Mouse (Mus musculus): Measurements from ENCODE around the gene Ano9. TPM values are rescaled to one million over a fixed set of nuclear protein-coding genes. Genes with fewer than 3 reads are reported as not detected.

The Ano9 gene
- polyA plus RNA-seq, 1 experiment from 2014 or later = 20.3 TPM

- no peak for ATAC-seq (replicated peaks; ENCODE audit: low FRiP score, low TSS enrichment, low read depth)
- H3K36me3 ChIP-seq (ENCODE audit: control insufficient read depth, insufficient read depth, low read length) = peaks cover 46% of the 10 kb centered on the region
- H3K4me3 ChIP-seq (ENCODE audit: low read depth, low read length) = no peak overlapping the region
- H3K9ac ChIP-seq (ENCODE audit: low read length) = no peak overlapping the region
- H3K4me2 ChIP-seq (ENCODE audit: low read length) = no peak overlapping the region
- DNase-seq (ENCODE audit: low spot score) = no peak
- no peaks in the 10 kb centered on the region for H3K4me1 ChIP-seq (replicated peaks; ENCODE audit: control insufficient read depth, insufficient read depth, low read length)
- no peaks in the 10 kb centered on the region for H3K27me3 ChIP-seq (replicated peaks; ENCODE audit: control insufficient read depth, insufficient read depth, low read length)
- 68% methylated on average over 2 of the region's 2 CpGs for WGBS
- H3K27ac ChIP-seq (ENCODE audit: low read depth) = no peak overlapping the region
- no peaks in the 10 kb centered on the region for H3K9me3 ChIP-seq (ENCODE audit: control insufficient read depth, low read length)
Observed at GRCm38 (mm10) chr7:141143861-141144260, 26.3 kb upstream of the Ano9 start.

GRCm38 (mm10) chr7:141143112-141143511, 25.5 kb upstream of the Ano9 start:
- H3K27me3 ChIP-seq (replicated peaks; ENCODE audit: control insufficient read depth, insufficient read depth, low read length) = no peaks in the 10 kb centered on the region
- no peak overlapping the region for H3K27ac ChIP-seq (ENCODE audit: low read depth)
- no peak overlapping the region for H3K4me2 ChIP-seq (ENCODE audit: low read length)
- no peak overlapping the region for H3K4me3 ChIP-seq (ENCODE audit: low read depth, low read length)
- 50% methylated on average over 5 of the region's 5 CpGs for WGBS
- H3K9ac ChIP-seq (ENCODE audit: low read length) = no peak overlapping the region
- H3K9me3 ChIP-seq (ENCODE audit: control insufficient read depth, low read length) = no peaks in the 10 kb centered on the region
- H3K36me3 ChIP-seq (ENCODE audit: control insufficient read depth, insufficient read depth, low read length) = peaks cover 49% of the 10 kb centered on the region
- no peaks in the 10 kb centered on the region for H3K4me1 ChIP-seq (replicated peaks; ENCODE audit: control insufficient read depth, insufficient read depth, low read length)
- ATAC-seq (replicated peaks; ENCODE audit: low FRiP score, low TSS enrichment, low read depth) = no peak
- DNase-seq (ENCODE audit: low spot score) = no peak

GRCm38 (mm10) chr7:141141326-141141725, 23.7 kb upstream of the Ano9 start:
- ATAC-seq (replicated peaks; ENCODE audit: low FRiP score, low TSS enrichment, low read depth) = no peak

GRCm38 (mm10) chr7:141131904-141132755, 14.5 kb upstream of the Ano9 start:
- ATAC-seq (replicated peaks; ENCODE audit: low FRiP score, low TSS enrichment, low read depth) (no peak), DNase-seq (ENCODE audit: low spot score) (no peak)
- 54% methylated on average over 12 of the region's 12 CpGs for whole genome bisulfite sequencing
- Histone ChIP-seq H3K9ac (ENCODE audit: low read length) (peak overlapping the region; percentile 79), H3K27me3 (replicated peaks; ENCODE audit: control insufficient read depth, insufficient read depth, low read length) (no peaks in the 10 kb centered on the region), H3K4me2 (ENCODE audit: low read length) (peak overlapping the region; percentile 96), H3K4me3 (ENCODE audit: low read depth, low read length) (peak overlapping the region; percentile 64), H3K4me1 (replicated peaks; ENCODE audit: control insufficient read depth, insufficient read depth, low read length) (peaks cover 15% of the 10 kb centered on the region), H3K27ac (ENCODE audit: low read depth) (no peak overlapping the region), H3K9me3 (ENCODE audit: control insufficient read depth, low read length) (no peaks in the 10 kb centered on the region), H3K36me3 (ENCODE audit: control insufficient read depth, insufficient read depth, low read length) (peaks cover 29% of the 10 kb centered on the region)

More at GRCm38 (mm10) chr7:141141326-141141725, 23.7 kb upstream of the Ano9 start:
- Histone ChIP-seq H3K27me3 (replicated peaks; ENCODE audit: control insufficient read depth, insufficient read depth, low read length) (no peaks in the 10 kb centered on the region), H3K27ac (ENCODE audit: low read depth) (no peak overlapping the region), H3K9me3 (ENCODE audit: control insufficient read depth, low read length) (no peaks in the 10 kb centered on the region), H3K4me2 (ENCODE audit: low read length) (no peak overlapping the region), H3K9ac (ENCODE audit: low read length) (no peak overlapping the region), H3K4me1 (replicated peaks; ENCODE audit: control insufficient read depth, insufficient read depth, low read length) (no peaks in the 10 kb centered on the region), H3K4me3 (ENCODE audit: low read depth, low read length) (no peak overlapping the region), H3K36me3 (ENCODE audit: control insufficient read depth, insufficient read depth, low read length) (peaks cover 49% of the 10 kb centered on the region)
- WGBS = 90% methylated on average over 4 of the region's 4 CpGs
- DNase-seq (ENCODE audit: low spot score) = no peak

- peak; percentile 98 for ATAC-seq (replicated peaks; ENCODE audit: low FRiP score, low TSS enrichment, low read depth)
- H3K4me1 ChIP-seq (replicated peaks; ENCODE audit: control insufficient read depth, insufficient read depth, low read length) = peaks cover 15% of the 10 kb centered on the region
- H3K9me3 ChIP-seq (ENCODE audit: control insufficient read depth, low read length) = no peaks in the 10 kb centered on the region
Observed at GRCm38 (mm10) chr7:141131024-141131820, 13.6 kb upstream of the Ano9 start.

GRCm38 (mm10) chr7:141123517-141123856, 5.9 kb upstream of the Ano9 start:
- ATAC-seq (replicated peaks; ENCODE audit: low FRiP score, low TSS enrichment, low read depth) (no peak; the same call in 1 of the 2 replicates), DNase-seq (ENCODE audit: low spot score) (no peak)
- H3K4me2 ChIP-seq (ENCODE audit: low read length) = peak overlapping the region; percentile 67
- peak overlapping the region; percentile 71 for H3K27ac ChIP-seq (ENCODE audit: low read depth)
- no peaks in the 10 kb centered on the region for H3K27me3 ChIP-seq (replicated peaks; ENCODE audit: control insufficient read depth, insufficient read depth, low read length)
- no peaks in the 10 kb centered on the region for H3K9me3 ChIP-seq (ENCODE audit: control insufficient read depth, low read length)
- H3K9ac ChIP-seq (ENCODE audit: low read length) = peak overlapping the region; percentile 59
- peak overlapping the region; percentile 72 for H3K4me3 ChIP-seq (ENCODE audit: low read depth, low read length)
- 2% methylated on average over 15 of the region's 15 CpGs for WGBS
- no peaks in the 10 kb centered on the region for H3K36me3 ChIP-seq (ENCODE audit: control insufficient read depth, insufficient read depth, low read length)
- no peaks in the 10 kb centered on the region for H3K4me1 ChIP-seq (replicated peaks; ENCODE audit: control insufficient read depth, insufficient read depth, low read length)

More at GRCm38 (mm10) chr7:141131024-141131820, 13.6 kb upstream of the Ano9 start:
- peak overlapping the region; percentile 96 for H3K4me2 ChIP-seq (ENCODE audit: low read length)
- peak; percentile 91 for DNase-seq (ENCODE audit: low spot score)
- peak overlapping the region; percentile 64 for H3K4me3 ChIP-seq (ENCODE audit: low read depth, low read length)
- no peaks in the 10 kb centered on the region for H3K27me3 ChIP-seq (replicated peaks; ENCODE audit: control insufficient read depth, insufficient read depth, low read length)
- peak overlapping the region; percentile 79 for H3K9ac ChIP-seq (ENCODE audit: low read length)
- WGBS = under 1% methylated on average over 59 of the region's 59 CpGs
- H3K27ac ChIP-seq (ENCODE audit: low read depth) = 0 out of 2 replicates have a peak overlapping the region, but pooled peaks have one; percentile 1
- peaks cover 20% of the 10 kb centered on the region for H3K36me3 ChIP-seq (ENCODE audit: control insufficient read depth, insufficient read depth, low read length)

GRCm38 (mm10) chr7:141122689-141123516, 5.3 kb upstream of the Ano9 start:
- H3K36me3 ChIP-seq (ENCODE audit: control insufficient read depth, insufficient read depth, low read length) = no peaks in the 10 kb centered on the region
- H3K9ac ChIP-seq (ENCODE audit: low read length) = peak overlapping the region; percentile 59
- ATAC-seq (replicated peaks; ENCODE audit: low FRiP score, low TSS enrichment, low read depth) (peak; percentile 99), DNase-seq (ENCODE audit: low spot score) (peak; percentile 98)
- H3K4me2 ChIP-seq (ENCODE audit: low read length) = peak overlapping the region; percentile 67
- no peaks in the 10 kb centered on the region for H3K27me3 ChIP-seq (replicated peaks; ENCODE audit: control insufficient read depth, insufficient read depth, low read length)
- H3K27ac ChIP-seq (ENCODE audit: low read depth) = peak overlapping the region; percentile 71
- H3K9me3 ChIP-seq (ENCODE audit: control insufficient read depth, low read length) = no peaks in the 10 kb centered on the region
- 2% methylated on average over 29 of the region's 29 CpGs for WGBS
- no peaks in the 10 kb centered on the region for H3K4me1 ChIP-seq (replicated peaks; ENCODE audit: control insufficient read depth, insufficient read depth, low read length)
- H3K4me3 ChIP-seq (ENCODE audit: low read depth, low read length) = peak overlapping the region; percentile 72

GRCm38 (mm10) chr7:141122245-141122644, 4.6 kb upstream of the Ano9 start, which contains the start of gene Ptdss2:
Gene Ptdss2, plus strand, starts transcription at chr7:141122382.
- Histone ChIP-seq H3K36me3 (ENCODE audit: control insufficient read depth, insufficient read depth, low read length) (no peaks in the 10 kb centered on the region), H3K4me2 (ENCODE audit: low read length) (peak within 1 kb of the TSS; percentile 67), H3K9ac (ENCODE audit: low read length) (peak within 1 kb of the TSS; percentile 59), H3K27ac (ENCODE audit: low read depth) (peak within 1 kb of the TSS; percentile 71), H3K4me3 (ENCODE audit: low read depth, low read length) (peak within 1 kb of the TSS; percentile 72), H3K9me3 (ENCODE audit: control insufficient read depth, low read length) (no peaks in the 10 kb centered on the region), H3K27me3 (replicated peaks; ENCODE audit: control insufficient read depth, insufficient read depth, low read length) (no peaks in the 10 kb centered on the region), H3K4me1 (replicated peaks; ENCODE audit: control insufficient read depth, insufficient read depth, low read length) (no peaks in the 10 kb centered on the region)
- DNase-seq (ENCODE audit: low spot score) = peak; percentile 59
- WGBS = 36% methylated on average over 14 of the region's 14 CpGs
- no peak for ATAC-seq (replicated peaks; ENCODE audit: low FRiP score, low TSS enrichment, low read depth)
